Mouse (Mus musculus): ENCODE measurements around the gene Pole4.

DNA sequence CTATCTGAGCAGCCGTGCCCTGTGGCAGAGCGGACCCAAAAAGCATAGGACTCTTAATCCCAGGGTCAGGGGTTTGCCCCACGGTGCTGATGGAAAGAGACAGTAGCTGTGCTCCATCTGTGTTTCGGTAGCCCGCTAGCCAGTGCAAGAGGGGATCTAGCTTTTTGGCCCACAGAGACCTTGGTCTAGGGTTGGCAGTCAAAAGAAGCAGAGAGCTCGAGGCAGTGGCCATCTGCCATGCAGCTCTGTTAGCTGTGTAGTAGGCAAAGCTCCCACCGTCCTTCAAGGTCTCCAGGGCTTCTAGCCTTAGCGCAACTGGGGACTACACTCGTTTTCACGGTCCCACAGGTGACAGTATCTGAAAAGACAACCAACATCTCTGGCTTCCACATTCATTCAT is 2.1 kb upstream of the Pole4 start:
- TF ChIP-seq GATA1 (IDR thresholded peaks at IDR 0.05; ENCODE audit: borderline replicate concordance, low read length): no peak
- no peak for TF ChIP-seq FLI1 (IDR thresholded peaks at IDR 0.05; ENCODE audit: low read length)
